In genomic region chr14:99225929-99226328, GRCm38 (mm10) we compare ENCODE assay signal across 22 mouse cellular contexts.
DNase-seq lines count a peak whose midpoint lies in the region; ATAC-seq and TF ChIP-seq lines count a peak whose summit lies in the region.
"Had no signal": no experiment of that assay in that cellular context is flagged by ENCODE, and none has a peak within 500 bp of the region (broad histone marks: within the 10 kb centered on the region; RNA-seq: fewer than 3 reads in every experiment).

No protein-coding gene starts in this region.

- WGBS in intestine, embryonic 14.5 days = 82% methylated on average over 4 of the region's 4 CpGs
- 67% methylated on average over 4 of the region's 4 CpGs for WGBS in intestine, embryonic 15.5 days
- 52% methylated on average over 4 of the region's 4 CpGs for WGBS in intestine, postnatal 0 days

- no peak overlapping the region for H3K9ac ChIP-seq in intestine, embryonic 14.5 days (ENCODE audit: low read length)
- no peak overlapping the region for H3K9ac ChIP-seq in intestine, embryonic 15.5 days
- H3K9ac ChIP-seq in intestine, postnatal 0 days (ENCODE audit: low read depth, low read length) = no peak overlapping the region
- H3K9ac ChIP-seq: embryonic facial prominence, embryonic 13.5 days; embryonic facial prominence, embryonic 15.5 days; forebrain, embryonic 12.5 days had no signal

- H3K4me2 ChIP-seq in intestine, embryonic 14.5 days (ENCODE audit: low read length) = no peak overlapping the region
- no peak overlapping the region for H3K4me2 ChIP-seq in intestine, embryonic 15.5 days (replicated peaks)
- no peak overlapping the region for H3K4me2 ChIP-seq in intestine, postnatal 0 days (replicated peaks; ENCODE audit: low read depth)
- H3K4me2 ChIP-seq: embryonic facial prominence, embryonic 13.5 days; embryonic facial prominence, embryonic 15.5 days; forebrain, embryonic 12.5 days had no signal

- peaks cover 7% of the 10 kb centered on the region for H3K36me3 ChIP-seq in intestine, embryonic 14.5 days (ENCODE audit: control insufficient read depth, insufficient read depth, low read length)
- H3K36me3 ChIP-seq in intestine, embryonic 15.5 days = no peaks in the 10 kb centered on the region
- H3K36me3 ChIP-seq in intestine, postnatal 0 days (ENCODE audit: control insufficient read depth, insufficient read depth) = peaks cover 14% of the 10 kb centered on the region
- H3K36me3 ChIP-seq: forebrain, embryonic 10.5 days had no signal

- no peak for TF ChIP-seq CTCF in intestine, postnatal 0 days (IDR thresholded peaks at IDR 0.05; ENCODE audit: low read depth)

- no peaks in the 10 kb centered on the region for H3K9me3 ChIP-seq in intestine, embryonic 14.5 days (ENCODE audit: control insufficient read depth, low read length)
- H3K9me3 ChIP-seq in intestine, embryonic 15.5 days = no peaks in the 10 kb centered on the region
- H3K9me3 ChIP-seq in intestine, postnatal 0 days (ENCODE audit: control insufficient read depth) = no peaks in the 10 kb centered on the region
- H3K9me3 ChIP-seq: embryonic facial prominence, embryonic 13.5 days; embryonic facial prominence, embryonic 15.5 days; forebrain, embryonic 10.5 days; forebrain, embryonic 12.5 days had no signal

- H3K27ac ChIP-seq in intestine, embryonic 14.5 days (ENCODE audit: low read depth) = no peak overlapping the region
- H3K27ac ChIP-seq in intestine, embryonic 15.5 days = no peak overlapping the region
- no peak overlapping the region for H3K27ac ChIP-seq in intestine, postnatal 0 days (ENCODE audit: low read depth, low read length)
- H3K27ac ChIP-seq: embryonic facial prominence, embryonic 13.5 days; embryonic facial prominence, embryonic 15.5 days; forebrain, embryonic 10.5 days; forebrain, embryonic 12.5 days had no signal

- ATAC-seq in intestine, embryonic 14.5 days (replicated peaks; ENCODE audit: low FRiP score, low TSS enrichment, low read depth) = peak; percentile 72; the same call in 1 of the 2 replicates
- peak; percentile 83 for ATAC-seq in intestine, embryonic 15.5 days
- peak; percentile 92 for ATAC-seq in intestine, postnatal 0 days
- ATAC-seq: forebrain, embryonic 14.5 days; forebrain, embryonic 16.5 days had no signal

- no peaks in the 10 kb centered on the region for H3K4me1 ChIP-seq in intestine, embryonic 14.5 days (replicated peaks; ENCODE audit: control insufficient read depth, insufficient read depth, low read length)
- no peaks in the 10 kb centered on the region for H3K4me1 ChIP-seq in intestine, embryonic 15.5 days (replicated peaks)
- no peaks in the 10 kb centered on the region for H3K4me1 ChIP-seq in intestine, postnatal 0 days (replicated peaks; ENCODE audit: control insufficient read depth, insufficient read depth, low read length)
- H3K4me1 ChIP-seq: embryonic facial prominence, embryonic 13.5 days; embryonic facial prominence, embryonic 15.5 days; forebrain, embryonic 10.5 days; forebrain, embryonic 12.5 days had no signal

- DNase-seq in intestine, embryonic 14.5 days (ENCODE audit: low spot score) = no peak
- DNase-seq in layer of hippocampus, adult 11-12 months (ENCODE audit: low spot score) = no peak
- no peak for DNase-seq in adrenal gland, adult 2 months
- DNase-seq in thymus, adult 18-20 months = no peak
- DNase-seq: adrenal gland, postnatal 10 days; adrenal gland, postnatal 25 days; cerebellum, adult 11 months; cerebellum, adult 18-20 months; cerebellum, adult 8-10 months; cerebellum, adult 9-11 months; cerebellum, postnatal 14 days; cerebellum, postnatal 36 days; embryo, embryonic 11 days had no signal

- no peak overlapping the region for H3K4me3 ChIP-seq in intestine, embryonic 14.5 days (ENCODE audit: low read depth, low read length)
- no peak overlapping the region for H3K4me3 ChIP-seq in intestine, embryonic 15.5 days (replicated peaks)
- no peak overlapping the region for H3K4me3 ChIP-seq in intestine, postnatal 0 days (ENCODE audit: low read depth, low read length)
- H3K4me3 ChIP-seq: embryonic facial prominence, embryonic 13.5 days; embryonic facial prominence, embryonic 15.5 days; erythroblast, embryonic 14.5 days; forebrain, embryonic 10.5 days; forebrain, embryonic 12.5 days had no signal

- no peaks in the 10 kb centered on the region for H3K27me3 ChIP-seq in intestine, embryonic 14.5 days (replicated peaks; ENCODE audit: control insufficient read depth, insufficient read depth, low read length)
- H3K27me3 ChIP-seq in intestine, embryonic 15.5 days (replicated peaks) = no peaks in the 10 kb centered on the region
- H3K27me3 ChIP-seq in intestine, postnatal 0 days (replicated peaks; ENCODE audit: control insufficient read depth, insufficient read depth, low read length) = no peaks in the 10 kb centered on the region
- H3K27me3 ChIP-seq: embryonic facial prominence, embryonic 13.5 days; embryonic facial prominence, embryonic 15.5 days; forebrain, embryonic 12.5 days had no signal
